Mouse (Mus musculus) forebrain, embryonic 14.5 days (tissue): ENCODE results near the gene Tpd52l2. TPM values are rescaled to one million over a fixed set of nuclear protein-coding genes. Genes with fewer than 3 reads are reported as not detected.

ENCODE experiments used
- ATAC-seq: fragments of 200-750 bp; cut with Nextera tagmentation; 2 replicates; pipeline ENCODE4 v1.8.0; 2017; ENCODE audit warnings: mild to moderate bottlenecking, moderate library complexity
- DNase-seq: peaks from one replicate; pipeline ENCODE4 v3.0.0-alpha.2; 2015; ENCODE audit warnings: low spot score
- H3K27ac ChIP-seq: fragments of 300-500 bp; sonication (generic); 2 replicates; pipeline ENCODE4 v1.5.1; 2014; ENCODE audit warnings: low read depth, mild to moderate bottlenecking, control low read depth, low read length, moderate library complexity
- H3K27me3 ChIP-seq: fragments of 300-500 bp; sonication (generic); replicated peaks from 2 replicates; pipeline ENCODE4 v1.6.1; 2014; ENCODE audit warnings: low read length, control low read depth, mixed read lengths; ENCODE audit not compliant: control insufficient read depth, insufficient read depth
- H3K36me3 ChIP-seq: fragments of 300-500 bp; sonication (generic); 2 replicates; pipeline ENCODE4 v1.6.1; 2014; ENCODE audit warnings: low read length, control low read depth; ENCODE audit not compliant: control insufficient read depth, insufficient read depth
- H3K4me1 ChIP-seq: fragments of 300-500 bp; sonication (generic); 2 replicates; pipeline ENCODE4 v1.6.1; 2014; ENCODE audit warnings: antibody characterized with exemption, low read length, control low read depth; ENCODE audit not compliant: control insufficient read depth, insufficient read depth
- H3K4me2 ChIP-seq: fragments of 300-500 bp; sonication (generic); 2 replicates; pipeline ENCODE4 v1.6.1; 2014; ENCODE audit warnings: mild to moderate bottlenecking, control low read depth, low read length
- H3K4me3 ChIP-seq: fragments of 300-500 bp; sonication (generic); 2 replicates; pipeline ENCODE4 v1.5.1; 2014; ENCODE audit warnings: low read depth, low read length, control low read depth
- H3K9ac ChIP-seq: fragments of 300-500 bp; sonication (generic); 2 replicates; pipeline ENCODE4 v1.6.1; 2014; ENCODE audit warnings: mild to moderate bottlenecking, low read length, control low read depth, moderate library complexity
- H3K9me3 ChIP-seq: fragments of 300-500 bp; sonication (generic); replicated peaks from 2 replicates; pipeline ENCODE4 v1.6.1; 2016; ENCODE audit warnings: low read length, control low read depth, mixed read lengths; ENCODE audit not compliant: control insufficient read depth
- WGBS: fragments of 180-500 bp; shearing (Covaris S2); extraction: QIAGEN DNeasy Blood & Tissue Kit; methylation state at CpG from one replicate; pipeline ENCODE4 v1.1.7; 2014; 5-methylcytosine and 5-hydroxymethylcytosine counted together
- polyA plus RNA-seq: library from polyadenylated mRNA; unstranded; fragments of >200 nt; fragmentation: Nextera tagmentation; extraction: Ambion mirVana; gene quantifications from 2 replicates; pipeline ENCODE4 v1.2.1, GENCODE M21; 2014

Tpd52l2 gene
- polyA plus RNA-seq, 1 experiment from 2014 or later: 151 TPM

DNA sequence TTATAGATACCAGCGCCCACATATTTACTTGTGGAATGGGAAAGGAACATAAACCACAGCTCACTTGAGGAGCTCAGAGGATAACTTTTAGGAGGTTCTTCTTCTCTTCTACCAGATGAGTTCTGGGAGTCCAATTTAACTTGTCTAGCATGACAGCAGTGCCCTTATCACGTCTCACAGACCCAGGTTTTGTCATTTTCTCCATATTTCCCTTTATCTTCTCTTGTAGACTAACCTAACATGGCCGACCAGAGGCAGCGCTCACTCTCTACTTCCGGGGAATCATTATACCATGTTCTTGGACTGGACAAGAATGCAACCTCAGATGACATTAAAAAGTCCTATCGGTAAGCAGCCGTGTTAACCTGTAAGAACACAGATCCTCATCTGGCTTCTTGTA, 49.2 kb downstream of the Tpd52l2 start:
- Histone ChIP-seq H3K4me2 (no peak overlapping the region), H3K4me1 (no peaks in the 10 kb centered on the region), H3K9ac (no peak overlapping the region), H3K27me3 (no peaks in the 10 kb centered on the region), H3K36me3 (peaks cover 51% of the 10 kb centered on the region), H3K4me3 (no peak overlapping the region), H3K9me3 (no peaks in the 10 kb centered on the region), H3K27ac (no peak overlapping the region)
- ATAC-seq (no peak), DNase-seq (no peak)
- WGBS: 97% methylated on average over 7 of the region's 7 CpGs

DNA sequence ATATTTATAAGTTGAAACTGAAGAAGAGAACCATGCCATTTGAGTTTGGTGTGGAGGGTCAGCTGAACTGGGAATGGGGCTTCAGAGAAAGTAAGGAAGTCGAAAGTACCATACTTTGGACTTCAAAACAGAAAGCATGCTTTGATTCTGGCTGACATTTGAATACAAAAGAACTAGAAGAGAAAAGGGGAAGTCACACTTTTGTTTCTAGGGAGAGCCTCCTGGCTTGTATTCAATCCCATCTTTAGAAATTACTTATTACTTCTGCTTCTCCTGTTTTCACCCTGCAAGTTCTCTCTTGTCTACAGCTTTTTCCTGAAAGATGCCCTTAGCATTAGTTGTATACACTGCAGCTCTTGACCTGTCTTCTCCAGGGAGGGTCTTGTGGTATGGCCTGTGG, 51.3 kb downstream of the Tpd52l2 start:
- Histone ChIP-seq H3K4me3 (no peak overlapping the region), H3K27ac (no peak overlapping the region), H3K36me3 (peaks cover 70% of the 10 kb centered on the region), H3K9ac (no peak overlapping the region), H3K4me2 (no peak overlapping the region), H3K9me3 (no peaks in the 10 kb centered on the region), H3K27me3 (no peaks in the 10 kb centered on the region), H3K4me1 (no peaks in the 10 kb centered on the region)
- DNase-seq (no peak), ATAC-seq (no peak)
- WGBS: 70% methylated on average over 1 of the region's 1 CpGs

DNA sequence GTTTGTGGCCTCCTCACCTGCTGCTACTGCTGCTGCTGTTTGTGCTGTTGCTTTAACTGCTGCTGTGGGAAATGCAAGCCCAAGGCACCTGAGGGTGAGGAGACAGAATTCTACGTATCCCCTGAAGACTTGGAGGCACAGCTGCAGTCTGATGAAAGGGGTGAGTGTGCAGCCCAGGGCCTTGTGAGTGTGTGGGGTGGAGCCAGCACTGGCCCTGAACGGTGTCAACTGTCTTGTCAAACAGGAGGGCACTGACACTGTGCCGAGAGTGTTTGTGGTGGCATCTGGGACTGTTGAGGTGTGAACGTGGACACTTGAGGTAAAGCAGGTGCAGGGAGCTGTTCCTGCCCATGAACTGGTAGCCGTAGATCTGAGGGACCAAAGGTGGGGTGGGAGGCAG, 51.7 kb downstream of the Tpd52l2 start:
- no peak overlapping the region for H3K4me2 ChIP-seq
- H3K4me3 ChIP-seq: no peak overlapping the region
- H3K4me1 ChIP-seq: no peaks in the 10 kb centered on the region
- no peak for DNase-seq
- WGBS: 91% methylated on average over 5 of the region's 5 CpGs
- H3K9me3 ChIP-seq: no peaks in the 10 kb centered on the region
- H3K9ac ChIP-seq: no peak overlapping the region
- H3K27ac ChIP-seq: no peak overlapping the region
- no peak for ATAC-seq
- peaks cover 74% of the 10 kb centered on the region for H3K36me3 ChIP-seq
- no peaks in the 10 kb centered on the region for H3K27me3 ChIP-seq

DNA sequence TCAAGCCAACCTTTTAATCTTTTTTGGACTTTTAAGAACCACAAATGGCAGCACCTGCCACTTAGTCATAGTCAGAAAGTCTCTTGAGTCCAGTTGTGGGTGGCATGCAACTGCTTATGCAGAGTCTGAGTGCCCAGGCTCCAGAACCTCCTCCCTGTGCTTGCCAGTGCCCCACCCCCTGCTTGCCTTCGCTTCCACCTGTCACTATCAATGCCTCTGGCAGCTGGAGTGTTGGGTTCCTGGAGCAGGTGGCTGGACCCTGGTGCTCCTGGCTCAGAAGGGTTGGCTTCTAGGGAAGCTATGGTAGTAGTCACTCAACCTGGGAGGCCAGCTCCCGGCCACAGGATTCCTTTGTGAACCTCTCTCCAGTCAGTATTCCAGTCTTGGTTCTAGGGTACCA, 53.3 kb downstream of the Tpd52l2 start:
- no peak overlapping the region for H3K4me2 ChIP-seq
- no peak overlapping the region for H3K27ac ChIP-seq
- ATAC-seq: no peak
- H3K9ac ChIP-seq: no peak overlapping the region
- H3K27me3 ChIP-seq: no peaks in the 10 kb centered on the region
- H3K9me3 ChIP-seq: no peaks in the 10 kb centered on the region
- 93% methylated on average over 2 of the region's 2 CpGs for WGBS
- DNase-seq: no peak
- H3K4me1 ChIP-seq: 0 out of 2 replicates have a peak, but pooled peaks cover 3% of the 10 kb centered on the region
- peaks cover 78% of the 10 kb centered on the region for H3K36me3 ChIP-seq
- no peak overlapping the region for H3K4me3 ChIP-seq

DNA sequence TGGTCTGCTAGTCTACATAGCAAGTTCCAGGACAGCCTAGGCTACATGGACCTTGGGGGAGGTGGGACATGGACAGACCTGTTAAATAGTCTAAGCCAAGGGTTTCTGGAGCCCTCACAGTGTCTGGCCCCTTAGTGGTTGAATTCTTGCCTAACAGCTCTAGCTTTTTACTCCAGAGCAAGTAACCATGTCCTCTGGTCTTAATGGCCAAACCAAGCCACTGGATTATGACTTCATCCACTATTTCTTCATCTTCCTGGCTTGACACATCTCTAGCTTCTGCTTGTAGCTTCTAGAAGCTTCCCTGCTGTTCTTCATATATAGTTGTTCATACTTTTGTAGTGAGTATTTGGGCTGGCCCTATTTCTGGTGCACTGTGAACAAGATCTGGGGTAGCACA, 56.8 kb downstream of the Tpd52l2 start:
- no peak overlapping the region for H3K27ac ChIP-seq
- ATAC-seq (no peak), DNase-seq (no peak)
- H3K4me3 ChIP-seq: no peak overlapping the region
- no peaks in the 10 kb centered on the region for H3K9me3 ChIP-seq
- H3K36me3 ChIP-seq: peaks cover 52% of the 10 kb centered on the region
- no peak overlapping the region for H3K4me2 ChIP-seq
- 0 out of 2 replicates have a peak, but pooled peaks cover 3% of the 10 kb centered on the region for H3K4me1 ChIP-seq
- no peaks in the 10 kb centered on the region for H3K27me3 ChIP-seq
- no peak overlapping the region for H3K9ac ChIP-seq

DNA sequence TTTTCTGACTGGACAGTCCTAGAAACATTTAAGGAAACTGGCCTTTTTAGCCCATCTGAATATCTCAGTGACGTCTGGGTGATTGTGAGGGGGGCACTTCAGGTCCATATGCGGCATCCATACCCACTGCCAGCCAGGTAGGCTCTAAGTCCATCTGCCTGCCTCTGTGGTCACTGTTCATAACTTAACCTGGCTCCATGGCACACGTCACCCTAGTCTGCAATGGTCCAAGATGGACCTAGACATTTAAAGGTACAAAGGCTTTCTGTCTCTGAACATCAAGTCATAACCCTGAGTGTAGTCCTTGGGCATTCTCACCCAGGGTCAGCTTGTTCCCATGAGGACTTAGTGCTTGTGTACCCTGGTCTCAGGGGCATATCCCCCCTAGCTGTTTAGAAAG, 70.4 kb downstream of the Tpd52l2 start:
- 94% methylated on average over 3 of the region's 3 CpGs for WGBS

More for the DNA sequence above, 70.4 kb downstream of the Tpd52l2 start:
- Histone ChIP-seq H3K9me3 (no peaks in the 10 kb centered on the region), H3K36me3 (0 out of 2 replicates have a peak, but pooled peaks cover 6% of the 10 kb centered on the region), H3K4me1 (no peaks in the 10 kb centered on the region), H3K27ac (no peak overlapping the region), H3K4me3 (no peak overlapping the region), H3K4me2 (no peak overlapping the region), H3K9ac (no peak overlapping the region), H3K27me3 (no peaks in the 10 kb centered on the region)
- no peak for ATAC-seq
- no peak for DNase-seq

Other genes with a start within 250 kb of the Tpd52l2 start
- gene Gmeb2, start 209.1 kb upstream of the Tpd52l2 start, polyA plus RNA-seq: 19.2 and 21.5 TPM in 2 replicates
- gene Stmn3, start 182.6 kb upstream of the Tpd52l2 start, polyA plus RNA-seq: 1,166 and 1,263 TPM in 2 replicates
- 37.0 and 40.7 TPM in 2 replicates for gene Rtel1, start 177.4 kb upstream of the Tpd52l2 start, polyA plus RNA-seq
- gene Zgpat, start 132.2 kb upstream of the Tpd52l2 start, polyA plus RNA-seq: 44.6 and 55.6 TPM in 2 replicates
- gene Arfrp1, start 131.7 kb upstream of the Tpd52l2 start, polyA plus RNA-seq: 58.6 and 63.5 TPM in 2 replicates
- 27.4 and 30.3 TPM in 2 replicates for gene Lime1, start 117.1 kb upstream of the Tpd52l2 start, polyA plus RNA-seq
- gene Zbtb46, start 37.7 kb upstream of the Tpd52l2 start, polyA plus RNA-seq: 7.6 and 8.6 TPM in 2 replicates
- gene Abhd16b, start 3.9 kb upstream of the Tpd52l2 start, polyA plus RNA-seq: not detected in 2 replicates
- gene Dnajc5, start 23.3 kb downstream of the Tpd52l2 start, polyA plus RNA-seq: 127 and 165 TPM in 2 replicates
- 60.0 and 73.5 TPM in 2 replicates for gene Uckl1, start 87.8 kb downstream of the Tpd52l2 start, polyA plus RNA-seq
- 57.2 and 62.3 TPM in 2 replicates for gene Prpf6, start 94.7 kb downstream of the Tpd52l2 start, polyA plus RNA-seq
- 30.5 and 38.6 TPM in 2 replicates for gene Zfp512b, start 95.7 kb downstream of the Tpd52l2 start, polyA plus RNA-seq
- 140 and 145 TPM in 2 replicates for gene Samd10, start 102.1 kb downstream of the Tpd52l2 start, polyA plus RNA-seq
- gene Gm29797, start 159.9 kb downstream of the Tpd52l2 start, polyA plus RNA-seq: not detected in 2 replicates
- 12.5 and 15.1 TPM in 2 replicates for gene Sox18, start 174.5 kb downstream of the Tpd52l2 start, polyA plus RNA-seq
- 42.0 and 44.3 TPM in 2 replicates for gene Tcea2, start 183.2 kb downstream of the Tpd52l2 start, polyA plus RNA-seq
- gene Rgs19, start 196.8 kb downstream of the Tpd52l2 start, polyA plus RNA-seq: 60.3 and 63.6 TPM in 2 replicates
- not detected in 2 replicates for gene Lkaaear1, start 201.3 kb downstream of the Tpd52l2 start, polyA plus RNA-seq
- gene Oprl1, start 217.9 kb downstream of the Tpd52l2 start, polyA plus RNA-seq: 66.8 and 67.5 TPM in 2 replicates